Mouse (Mus musculus) adipose tissue, adult 10 weeks (tissue): ENCODE results near the gene Bcl2l15. TPM values are rescaled to one million over a fixed set of nuclear protein-coding genes. Genes with fewer than 3 reads are reported as not detected.

Experiments
- polyA plus RNA-seq: library from polyadenylated mRNA; stranded (reverse); fragments of 350-450 nt; fragmentation: Illumina TruSeq; extraction: RNeasy Lipid Tissue Mini Kit (QIAGEN cat#74804); gene quantifications from one replicate; pipeline ENCODE4 v1.2.3, GENCODE M21; 2014; ENCODE audit warnings: low read depth, low replicate concordance

Gene Bcl2l15
- 244 TPM for polyA plus RNA-seq

DNA sequence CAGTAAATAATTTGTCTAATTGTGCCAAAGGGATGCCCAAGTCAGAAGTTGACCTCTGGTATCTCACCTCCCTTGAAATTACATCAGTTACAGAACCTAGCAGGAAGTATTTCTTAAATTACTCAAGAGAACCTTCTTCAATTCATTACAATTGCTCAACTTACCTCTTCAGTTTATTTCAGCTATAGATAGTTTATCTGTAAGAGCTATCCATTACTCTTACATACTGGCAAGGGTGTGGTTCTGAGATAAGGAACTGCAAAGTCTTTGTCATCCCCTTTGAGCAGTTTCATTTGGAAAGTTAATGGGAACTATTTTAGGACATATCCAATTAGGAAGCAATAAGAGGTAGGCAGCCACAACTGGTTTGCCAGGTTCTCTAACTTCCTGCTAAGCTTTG, at the start of gene Bcl2l15:
Gene Bcl2l15, plus strand, starts transcription at position 176 of the 400 bp plus-strand sequence.

DNA sequence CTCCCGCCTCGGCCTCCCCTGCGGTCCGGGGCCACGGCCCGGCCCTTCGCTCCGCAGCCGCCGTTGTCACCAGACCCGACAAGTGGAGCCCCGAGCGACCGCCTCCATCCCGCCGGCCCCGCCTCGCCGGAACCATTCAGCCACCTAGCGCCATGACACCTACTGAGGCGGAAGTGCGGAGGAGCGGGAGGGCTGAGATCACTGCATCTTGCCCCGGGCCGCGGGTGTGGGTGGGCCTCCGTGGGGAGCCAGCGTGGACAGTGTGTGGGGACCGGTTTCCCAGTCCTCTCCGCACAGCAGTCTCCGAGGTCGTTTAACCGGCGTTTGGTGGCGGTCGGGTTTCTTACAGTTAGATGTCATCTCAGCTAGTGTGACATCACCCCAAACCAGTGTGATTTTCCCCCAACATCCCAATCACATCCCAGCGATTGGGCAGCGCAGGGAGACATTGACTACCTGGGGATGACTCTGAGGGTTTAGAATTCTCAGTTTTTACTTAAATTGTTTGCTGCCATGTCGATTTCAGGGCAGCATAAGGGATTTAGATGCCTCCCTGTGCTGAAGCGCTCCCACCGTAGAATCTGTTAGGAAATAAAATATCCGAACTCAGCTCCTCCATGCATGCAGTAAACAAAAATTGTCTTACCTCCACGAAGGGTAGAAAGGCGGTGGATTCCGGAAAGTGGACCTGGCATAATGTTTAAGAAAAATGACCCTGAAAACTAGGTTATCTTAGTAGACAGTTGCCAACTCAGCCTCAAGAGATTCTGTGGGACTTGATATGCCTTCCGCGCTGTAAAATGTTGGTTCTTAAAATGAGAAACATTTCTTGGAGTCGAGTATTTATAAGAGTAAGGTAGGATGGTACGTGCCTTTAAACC, 40.9 kb upstream of the Bcl2l15 start, which contains the start of gene Hipk1:
Gene Hipk1, minus strand, starts transcription at position 334 of the 881 bp plus-strand sequence.

DNA sequence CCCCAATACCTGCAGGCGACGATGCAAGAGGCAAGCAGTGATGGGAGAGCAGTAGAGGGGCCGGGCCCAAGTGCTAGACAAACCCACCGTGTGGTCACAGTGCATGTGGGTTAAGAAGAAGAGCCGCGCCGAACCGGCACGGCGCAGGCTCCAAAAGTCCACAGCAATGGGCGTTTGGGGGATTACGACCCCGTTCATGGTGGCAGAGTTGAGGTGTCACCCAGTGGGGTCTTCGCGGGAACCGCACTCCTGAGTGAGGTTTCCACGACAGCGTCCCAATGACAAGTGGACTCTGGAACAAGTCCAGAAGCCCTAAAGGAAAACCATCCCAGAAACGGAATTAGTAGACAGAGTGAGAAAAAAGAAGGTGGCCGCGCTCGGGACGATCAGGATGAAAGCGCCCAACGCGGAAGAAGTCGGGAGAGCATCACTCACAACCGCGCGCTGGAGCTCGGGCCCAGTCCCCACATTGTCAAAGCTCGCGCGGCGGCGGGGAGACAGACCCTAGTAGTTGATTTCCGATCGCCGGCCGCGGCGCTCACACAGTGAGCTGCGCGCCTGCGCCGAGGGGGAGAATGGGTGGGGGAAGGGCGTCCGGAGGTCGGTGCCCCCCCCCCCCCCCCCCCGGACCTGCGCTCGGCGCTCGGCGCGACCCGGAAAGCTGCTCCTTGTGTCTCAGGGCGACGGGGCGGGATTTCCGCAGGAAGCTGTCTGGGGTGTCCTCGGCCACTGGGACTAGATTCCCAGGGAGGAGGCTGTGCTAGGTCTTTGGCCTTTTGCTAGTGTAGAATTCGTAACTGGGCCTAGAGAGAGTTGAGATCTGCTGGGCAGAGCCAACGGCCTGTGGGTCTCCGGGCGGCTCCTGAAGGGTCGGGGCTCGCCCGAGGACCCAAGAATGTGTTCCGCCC, 23.3 kb upstream of the Bcl2l15 start, which contains the start of the genes Dclre1b, Ap4b1 and Gm43064:
Gene Dclre1b, minus strand, starts transcription at position 554 of the 908 bp plus-strand sequence.
Gene Ap4b1, plus strand, starts transcription at position 630 of the 908 bp plus-strand sequence.
Gene Gm43064, plus strand, starts transcription at position 683 of the 908 bp plus-strand sequence.

DNA sequence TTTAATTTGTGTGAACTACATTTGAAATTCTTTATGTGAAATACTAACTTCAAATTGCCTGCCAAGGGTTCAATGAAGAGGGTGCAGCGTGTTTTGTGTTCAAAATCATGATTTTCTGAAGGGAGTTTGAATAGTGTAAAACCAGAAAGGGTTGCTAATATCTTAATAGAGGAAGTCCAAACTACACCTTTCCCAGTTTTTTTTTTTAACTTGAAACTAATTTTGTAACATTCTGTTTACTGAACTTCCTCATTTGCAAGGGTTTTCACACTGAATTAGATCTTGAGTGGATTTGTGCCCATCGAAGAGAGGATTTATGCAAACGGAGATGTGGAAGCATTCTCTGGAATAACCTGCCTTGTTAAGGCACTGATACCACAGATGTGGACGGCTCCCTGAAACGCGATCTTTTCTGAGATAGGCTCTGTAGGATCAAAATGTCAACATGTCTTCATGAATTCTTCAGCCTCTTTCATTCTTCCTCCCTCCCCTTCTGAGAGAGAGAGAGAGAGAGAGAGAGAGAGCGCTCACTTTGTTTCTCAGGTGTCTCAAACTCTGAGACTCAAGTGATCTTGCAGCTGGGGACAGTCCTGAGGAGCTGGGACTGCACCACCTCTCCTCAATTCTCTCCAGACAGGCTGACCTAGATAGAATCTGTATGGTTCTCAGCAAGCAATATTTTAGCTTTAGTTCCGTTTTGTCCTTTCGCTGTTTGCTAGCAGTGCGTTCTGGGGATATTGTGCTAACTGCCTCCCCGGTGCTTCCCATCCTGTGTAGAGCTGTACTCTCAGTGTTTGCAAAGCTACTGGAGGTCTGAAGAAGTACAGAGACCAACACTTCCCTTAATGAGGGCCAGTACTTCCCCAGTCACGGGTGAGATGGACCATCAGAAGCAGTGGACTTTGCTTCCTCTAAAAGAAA, 26.7 kb downstream of the Bcl2l15 start, which contains the start of gene Ptpn22:
Gene Ptpn22, plus strand, starts transcription at position 915 of the 921 bp plus-strand sequence.

Other genes starting within 250 kb of the Bcl2l15 start
- 0.71 TPM for gene Atg4a-ps, start 186.5 kb upstream of the Bcl2l15 start, polyA plus RNA-seq
- gene Olfml3, start 94.6 kb upstream of the Bcl2l15 start, polyA plus RNA-seq: 27.8 TPM
- gene Gm10964, start 93.2 kb upstream of the Bcl2l15 start, polyA plus RNA-seq: not detected
- gene Hipk1, start 41.0 kb upstream of the Bcl2l15 start, polyA plus RNA-seq: 45.0 TPM
- gene Dclre1b, start 23.2 kb upstream of the Bcl2l15 start, polyA plus RNA-seq: 9.7 TPM
- gene Ap4b1, start 23.1 kb upstream of the Bcl2l15 start, polyA plus RNA-seq: 18.5 TPM
- gene Gm43064, start 23.0 kb upstream of the Bcl2l15 start, polyA plus RNA-seq: 0.25 TPM
- 33.0 TPM for gene Ptpn22, start 27.2 kb downstream of the Bcl2l15 start, polyA plus RNA-seq
- 9.1 TPM for gene Rsbn1, start 81.5 kb downstream of the Bcl2l15 start, polyA plus RNA-seq
- gene Phtf1, start 135.5 kb downstream of the Bcl2l15 start, polyA plus RNA-seq: 20.3 TPM